Mouse (Mus musculus) T-helper 2 cell (primary cell): ENCODE results near the gene Notch3.

ENCODE experiments used
- in situ Hi-C: fragments of 300-600 bp; cut with MboI, MseI; formaldehyde crosslinking; loops from one replicate; pipeline ENCODE4 v1.15.1; 2025; ENCODE audit warnings: high pct_unique_total_duplicates

Notch3 gene

GRCm38 (mm10) chr17:32165803-32166595 lies 653 bp downstream of the Notch3 start:
- in situ Hi-C loops: no loop called here

GRCm38 (mm10) chr17:32165266-32165802 lies 1.3 kb downstream of the Notch3 start:
- in situ Hi-C loops: no loop called here

- in situ Hi-C loops: no loop called here
Measured at GRCm38 (mm10) chr17:32164780-32165179, 1.9 kb downstream of the Notch3 start.

- in situ Hi-C loops: no loop called here
Measured at GRCm38 (mm10) chr17:32163910-32164650, 2.6 kb downstream of the Notch3 start.

- in situ Hi-C loops: no loop called here
Measured at GRCm38 (mm10) chr17:32162112-32162850, 4.4 kb downstream of the Notch3 start.

- in situ Hi-C loops: no loop called here
Measured at GRCm38 (mm10) chr17:32160882-32161281, 5.8 kb downstream of the Notch3 start.

GRCm38 (mm10) chr17:32158841-32159240 lies 7.8 kb downstream of the Notch3 start:
- in situ Hi-C loops: no loop called here

GRCm38 (mm10) chr17:32146718-32147117 lies 19.9 kb downstream of the Notch3 start:
- in situ Hi-C loops: no loop called here

GRCm38 (mm10) chr17:32142907-32143854 lies 23.5 kb downstream of the Notch3 start:
- in situ Hi-C loops: no loop called here

- in situ Hi-C loops: no loop called here
Measured at GRCm38 (mm10) chr17:32142234-32142633, 24.4 kb downstream of the Notch3 start.

- in situ Hi-C loops: no loop called here
Measured at GRCm38 (mm10) chr17:32133375-32133774, 33.3 kb downstream of the Notch3 start.

- in situ Hi-C loops: no loop called here
Measured at GRCm38 (mm10) chr17:32132087-32132486, 34.6 kb downstream of the Notch3 start.

- in situ Hi-C loops: no loop called here
Measured at GRCm38 (mm10) chr17:32130506-32130905, 36.1 kb downstream of the Notch3 start.

GRCm38 (mm10) chr17:32127195-32127594 lies 39.5 kb downstream of the Notch3 start:
- in situ Hi-C loops: no loop called here

- in situ Hi-C loops: no loop called here
Measured at GRCm38 (mm10) chr17:32125407-32125806, 41.2 kb downstream of the Notch3 start.

- in situ Hi-C loops: no loop called here
Measured at GRCm38 (mm10) chr17:32123545-32123944, 43.1 kb downstream of the Notch3 start.

- in situ Hi-C loops: no loop called here
Measured at GRCm38 (mm10) chr17:32122587-32122970, 44.1 kb downstream of the Notch3 start.

- in situ Hi-C loops: no loop called here
Measured at GRCm38 (mm10) chr17:32121833-32122586, 44.6 kb downstream of the Notch3 start.

GRCm38 (mm10) chr17:32120771-32121532 lies 45.7 kb downstream of the Notch3 start:
- in situ Hi-C loops: no loop called here
